Mouse (Mus musculus): ENCODE measurements around the gene Ccdc121. TPM values are rescaled to one million over a fixed set of nuclear protein-coding genes. Genes with fewer than 3 reads are reported as not detected.
"Not testable (repeated sequence)": the region's sequence is repeated elsewhere in the genome, so short reads cannot be mapped to it uniquely, and the experiment has no call there.

Ccdc121 gene
- polyA plus RNA-seq, 1 experiment from 2014 or later: 0.09 TPM

DNA sequence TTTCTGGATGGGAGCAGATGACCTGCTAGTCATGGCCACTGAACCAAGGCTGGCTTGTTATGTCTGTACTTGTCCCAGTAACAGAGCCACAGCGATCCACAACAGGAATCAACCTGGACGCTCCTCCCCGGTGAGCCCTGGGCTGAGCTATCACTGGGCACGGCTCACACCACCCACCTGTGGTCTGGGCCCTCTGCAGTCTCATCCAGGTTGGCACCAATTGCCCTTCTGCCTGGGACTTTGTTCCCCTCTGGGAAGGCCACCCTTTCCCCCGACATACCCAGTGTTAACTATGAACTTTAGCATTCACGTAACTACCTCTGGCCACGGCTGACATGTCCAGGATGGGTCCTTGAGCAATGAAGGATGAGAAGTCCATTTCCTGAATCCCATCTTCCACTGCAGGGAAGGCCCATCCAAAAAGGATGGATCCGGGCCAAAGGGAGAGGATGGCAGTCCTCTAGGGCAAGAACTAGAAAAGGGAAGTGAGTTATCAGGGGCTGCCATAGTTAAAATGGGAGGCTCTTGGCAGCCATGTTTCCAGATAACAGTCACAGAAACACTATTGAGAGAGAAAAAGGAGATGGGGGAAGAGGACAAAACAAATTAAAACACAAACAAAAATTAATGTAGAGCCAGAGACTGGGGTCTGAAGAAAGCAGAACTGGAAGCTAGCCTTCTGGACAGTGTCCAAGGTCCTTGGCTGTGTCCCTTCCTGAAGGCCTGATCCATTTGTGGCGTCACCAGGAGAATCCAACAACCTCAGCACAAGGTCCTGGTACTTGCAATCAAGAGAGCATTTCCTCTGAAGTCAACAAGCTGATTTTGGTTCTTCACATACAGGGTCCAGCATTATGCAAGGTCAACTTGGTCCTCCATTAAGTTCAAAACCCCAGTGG, 26.6 kb upstream of the Ccdc121 start:
- Histone ChIP-seq H3K27me3 (no peaks in the 10 kb centered on the region), H3K4me1 (peaks cover 21% of the 10 kb centered on the region), H3K27ac (no peak overlapping the region), H3K36me3 (no peaks in the 10 kb centered on the region), H3K4me2 (replicated peaks) (no peak overlapping the region), H3K9ac (no peak overlapping the region), H3K4me3 (no peak overlapping the region), H3K9me3 (no peaks in the 10 kb centered on the region)
- WGBS: 95% methylated on average over 9 of the region's 9 CpGs
- no peak for ATAC-seq (ENCODE audit: insufficient number of reproducible peaks, insufficient read depth, low FRiP score, low TSS enrichment)

DNA sequence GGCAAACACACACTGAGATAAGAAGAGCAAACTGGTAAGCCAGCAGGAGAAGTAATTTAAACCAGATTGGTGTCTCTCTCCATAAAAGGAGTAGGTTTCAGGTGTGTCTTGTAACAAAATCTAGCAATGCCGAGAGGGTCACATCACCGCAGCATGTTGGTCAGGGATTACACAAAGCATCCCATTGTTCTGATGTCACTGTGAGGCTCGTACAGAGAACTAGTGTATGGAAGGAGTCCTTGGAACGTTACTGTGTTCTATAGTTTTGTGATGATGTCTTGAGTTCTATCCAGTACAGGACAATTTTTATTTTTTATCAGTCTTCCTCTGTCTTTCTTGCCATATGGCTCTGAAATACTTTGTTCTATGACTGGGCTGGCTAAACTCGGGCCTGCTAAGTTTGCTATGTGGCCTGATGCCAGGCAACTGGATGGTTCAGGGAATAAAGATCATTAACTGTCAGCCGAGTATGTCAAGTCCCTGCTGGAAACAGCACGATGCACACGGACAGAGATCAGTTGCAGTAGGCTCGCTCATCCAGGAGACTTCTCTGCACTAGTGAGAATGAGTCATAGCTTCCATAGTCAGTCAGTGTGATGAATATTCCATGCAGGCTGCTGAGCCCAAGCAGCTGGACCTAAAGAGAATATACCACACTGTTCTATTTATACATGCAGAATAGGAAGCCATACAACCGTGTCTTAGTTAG, 24.1 kb upstream of the Ccdc121 start:
- Histone ChIP-seq H3K27ac (peak overlapping the region; percentile 17; the same call in 1 of the 2 replicates), H3K9ac (no peak overlapping the region)
- no peak for ATAC-seq (ENCODE audit: insufficient number of reproducible peaks, insufficient read depth, low FRiP score, low TSS enrichment)

DNA sequence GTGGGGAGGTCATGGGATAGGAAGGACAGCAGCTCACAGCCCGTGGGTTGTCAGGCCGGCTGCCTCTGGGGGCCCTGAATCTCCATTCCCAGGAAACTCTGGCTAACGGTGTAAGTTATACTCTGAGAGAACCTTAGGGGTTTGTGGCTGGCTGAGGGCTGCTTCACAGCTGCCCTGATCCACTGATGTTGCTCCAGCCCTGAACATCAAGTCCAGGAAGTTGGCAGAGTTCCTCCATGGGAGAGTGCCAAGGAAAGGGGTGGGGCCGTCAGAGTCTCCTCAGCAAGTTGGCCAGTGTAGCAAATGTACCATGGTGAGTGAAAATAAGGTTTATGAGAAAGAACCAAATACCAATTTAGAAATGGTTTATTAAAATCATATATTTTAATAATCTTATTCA, 18.1 kb upstream of the Ccdc121 start:
- ATAC-seq (ENCODE audit: insufficient number of reproducible peaks, insufficient read depth, low FRiP score, low TSS enrichment): no peak
- no peaks in the 10 kb centered on the region for H3K9me3 ChIP-seq

More for the DNA sequence above, 24.1 kb upstream of the Ccdc121 start:
- no peaks in the 10 kb centered on the region for H3K27me3 ChIP-seq
- H3K4me2 ChIP-seq (replicated peaks): no peak overlapping the region
- 37% methylated on average over 10 of the region's 10 CpGs for WGBS
- no peaks in the 10 kb centered on the region for H3K36me3 ChIP-seq
- no peaks in the 10 kb centered on the region for H3K9me3 ChIP-seq
- no peak overlapping the region for H3K4me3 ChIP-seq
- H3K4me1 ChIP-seq: peaks cover 16% of the 10 kb centered on the region

DNA sequence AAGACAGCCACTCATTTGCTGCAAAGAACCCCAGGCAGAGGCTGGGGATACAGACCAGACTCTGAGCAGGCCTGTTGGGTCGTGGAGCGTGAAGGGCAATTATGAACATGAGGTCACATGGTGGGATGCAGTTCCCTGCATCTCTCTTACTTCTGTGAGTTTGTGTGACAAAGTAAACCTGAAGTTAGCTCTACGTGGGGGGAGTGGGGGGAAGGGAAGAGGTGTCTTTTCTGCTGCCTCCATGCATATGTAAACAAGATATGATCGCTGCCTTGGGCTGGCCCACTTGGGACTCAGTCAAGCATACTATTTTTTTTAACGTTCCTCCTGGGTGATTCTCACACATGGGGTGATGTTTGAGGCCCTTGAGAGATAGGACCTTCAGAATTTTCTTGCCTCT, 14.7 kb upstream of the Ccdc121 start:
- no peaks in the 10 kb centered on the region for H3K27me3 ChIP-seq
- no peak for ATAC-seq (ENCODE audit: insufficient number of reproducible peaks, insufficient read depth, low FRiP score, low TSS enrichment)
- H3K4me1 ChIP-seq: peaks cover 12% of the 10 kb centered on the region; the same call in 1 of the 2 replicates
- no peak overlapping the region for H3K9ac ChIP-seq
- no peak overlapping the region for H3K4me3 ChIP-seq
- no peak overlapping the region for H3K4me2 ChIP-seq (replicated peaks)
- no peaks in the 10 kb centered on the region for H3K9me3 ChIP-seq
- H3K27ac ChIP-seq: no peak overlapping the region
- H3K36me3 ChIP-seq: no peaks in the 10 kb centered on the region
- WGBS: 44% methylated on average over 5 of the region's 5 CpGs

More for the DNA sequence above, 18.1 kb upstream of the Ccdc121 start:
- H3K27ac ChIP-seq: no peak overlapping the region
- no peak overlapping the region for H3K4me3 ChIP-seq
- no peaks in the 10 kb centered on the region for H3K36me3 ChIP-seq
- no peaks in the 10 kb centered on the region for H3K27me3 ChIP-seq
- 61% methylated on average over 4 of the region's 4 CpGs for WGBS
- no peak overlapping the region for H3K4me2 ChIP-seq (replicated peaks)
- no peak overlapping the region for H3K9ac ChIP-seq
- H3K4me1 ChIP-seq: peaks cover 4% of the 10 kb centered on the region

DNA sequence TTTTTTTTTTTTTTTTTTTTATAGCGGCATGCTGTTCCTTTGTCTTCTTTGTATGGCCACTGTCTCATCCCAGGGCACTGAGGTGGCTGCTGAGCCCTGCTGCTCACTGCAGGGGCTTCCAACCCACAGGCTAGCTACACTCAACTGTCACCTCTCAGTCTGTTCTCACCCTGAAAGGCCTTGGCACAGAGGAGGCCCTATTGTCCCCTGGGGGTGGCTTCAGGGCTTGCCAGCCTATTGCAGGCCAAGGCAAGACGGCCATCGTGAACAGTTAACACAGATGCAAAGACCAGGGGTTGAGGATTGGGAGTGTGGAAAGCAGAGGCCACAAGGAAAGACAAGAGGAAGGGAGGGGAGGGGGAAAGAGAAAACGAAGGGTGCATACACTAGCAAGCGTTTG, 12.6 kb upstream of the Ccdc121 start:
- WGBS: 74% methylated on average over 5 of the region's 5 CpGs
- H3K36me3 ChIP-seq: no peaks in the 10 kb centered on the region
- H3K27ac ChIP-seq: no peak overlapping the region
- H3K27me3 ChIP-seq: no peaks in the 10 kb centered on the region
- peaks cover 11% of the 10 kb centered on the region; the same call in 1 of the 2 replicates for H3K4me1 ChIP-seq
- H3K4me2 ChIP-seq (replicated peaks): no peak overlapping the region
- H3K9ac ChIP-seq: no peak overlapping the region
- no peak overlapping the region for H3K4me3 ChIP-seq
- no peaks in the 10 kb centered on the region for H3K9me3 ChIP-seq
- no peak for ATAC-seq (ENCODE audit: insufficient number of reproducible peaks, insufficient read depth, low FRiP score, low TSS enrichment)

DNA sequence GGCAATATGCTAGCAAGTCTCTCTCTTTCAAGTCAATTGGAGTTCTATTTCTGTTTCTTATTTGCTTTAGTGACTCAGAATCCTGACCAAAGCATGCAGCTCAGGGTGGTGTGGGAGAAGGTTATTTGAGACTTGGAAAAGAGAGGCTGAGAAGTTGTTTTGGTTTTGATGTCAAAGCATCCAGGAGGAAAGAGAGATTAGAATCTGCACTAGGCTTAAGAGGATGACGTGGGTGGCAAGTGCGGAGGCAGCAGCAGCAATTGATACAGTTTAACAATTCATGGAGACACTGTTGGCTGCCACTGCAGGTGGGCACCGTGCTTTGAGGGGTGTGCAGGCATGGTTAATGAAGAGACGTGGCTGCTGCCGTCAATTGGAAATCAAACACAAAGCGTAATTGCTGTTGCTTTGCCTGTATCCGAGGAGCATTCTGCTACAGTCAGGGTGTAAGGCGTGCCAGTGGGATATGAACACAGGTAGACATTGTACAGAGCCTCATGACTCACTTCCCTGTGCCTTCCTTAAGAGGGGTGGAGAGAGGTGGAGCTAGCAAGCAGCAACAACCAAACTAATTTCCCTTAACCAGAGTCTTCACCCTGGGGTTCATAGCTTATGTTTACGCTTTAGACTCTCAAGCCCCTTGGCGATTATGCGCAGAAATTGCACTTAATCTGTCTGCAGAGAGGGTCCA, 10.3 kb upstream of the Ccdc121 start:
- 55% methylated on average over 11 of the region's 11 CpGs for WGBS
- Histone ChIP-seq H3K4me3 (no peak overlapping the region), H3K36me3 (no peaks in the 10 kb centered on the region), H3K9me3 (no peaks in the 10 kb centered on the region), H3K27ac (no peak overlapping the region), H3K4me1 (peaks cover 11% of the 10 kb centered on the region; the same call in 1 of the 2 replicates), H3K27me3 (no peaks in the 10 kb centered on the region), H3K9ac (no peak overlapping the region), H3K4me2 (replicated peaks) (no peak overlapping the region)
- ATAC-seq (ENCODE audit: insufficient number of reproducible peaks, insufficient read depth, low FRiP score, low TSS enrichment): no peak

DNA sequence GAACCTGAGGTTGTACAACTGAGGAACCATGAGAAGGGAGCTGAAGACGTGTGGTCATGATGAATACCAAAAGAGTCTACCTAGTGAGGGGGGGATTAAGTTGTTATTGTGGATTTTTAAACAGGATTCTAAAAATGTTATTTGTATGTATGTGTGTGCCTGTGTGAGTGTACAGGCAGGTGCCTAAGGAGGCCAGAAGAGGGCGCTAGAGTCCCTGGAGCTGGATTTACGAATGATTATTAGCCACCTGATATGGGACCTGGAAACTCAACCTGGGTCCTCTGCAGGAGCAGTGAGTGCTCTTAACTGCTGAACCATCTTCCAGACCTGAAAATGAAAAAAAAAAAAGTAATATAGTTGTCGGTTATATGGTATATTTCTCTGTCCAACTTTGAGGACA, 7.9 kb upstream of the Ccdc121 start:
- Histone ChIP-seq H3K4me2 (replicated peaks) (no peak overlapping the region), H3K9ac (no peak overlapping the region), H3K9me3 (no peaks in the 10 kb centered on the region), H3K36me3 (no peaks in the 10 kb centered on the region), H3K27me3 (no peaks in the 10 kb centered on the region), H3K27ac (no peak overlapping the region), H3K4me3 (no peak overlapping the region), H3K4me1 (peaks cover 11% of the 10 kb centered on the region; the same call in 1 of the 2 replicates)
- 72% methylated on average over 4 of the region's 4 CpGs for WGBS
- no peak for ATAC-seq (ENCODE audit: insufficient number of reproducible peaks, insufficient read depth, low FRiP score, low TSS enrichment)

DNA sequence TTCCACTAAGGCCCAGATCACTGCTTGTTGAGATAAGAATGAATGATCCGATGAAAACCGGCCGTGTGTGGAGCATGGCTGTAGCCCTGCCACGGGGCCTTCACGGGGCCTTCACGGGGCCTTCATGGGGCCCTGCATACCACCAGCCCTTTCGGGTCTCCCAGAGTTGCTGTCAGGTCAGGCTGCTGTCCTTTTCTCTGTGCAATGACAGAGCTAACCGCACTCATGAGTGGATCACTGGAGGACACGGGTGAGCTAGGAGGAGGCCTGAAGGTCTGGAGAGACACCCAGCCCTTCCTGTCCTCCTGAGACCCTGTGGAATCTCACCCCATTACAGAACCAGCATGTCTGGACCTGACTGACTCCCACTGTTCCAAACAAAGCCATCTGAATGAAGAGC, 6.8 kb upstream of the Ccdc121 start:
- H3K4me2 ChIP-seq (replicated peaks): no peak overlapping the region
- no peak overlapping the region for H3K4me3 ChIP-seq
- no peak for ATAC-seq (ENCODE audit: insufficient number of reproducible peaks, insufficient read depth, low FRiP score, low TSS enrichment)
- H3K36me3 ChIP-seq: no peaks in the 10 kb centered on the region
- peaks cover 11% of the 10 kb centered on the region; the same call in 1 of the 2 replicates for H3K4me1 ChIP-seq
- WGBS: 88% methylated on average over 9 of the region's 9 CpGs
- H3K27me3 ChIP-seq: no peaks in the 10 kb centered on the region
- H3K9me3 ChIP-seq: no peaks in the 10 kb centered on the region
- H3K9ac ChIP-seq: no peak overlapping the region
- no peak overlapping the region for H3K27ac ChIP-seq

DNA sequence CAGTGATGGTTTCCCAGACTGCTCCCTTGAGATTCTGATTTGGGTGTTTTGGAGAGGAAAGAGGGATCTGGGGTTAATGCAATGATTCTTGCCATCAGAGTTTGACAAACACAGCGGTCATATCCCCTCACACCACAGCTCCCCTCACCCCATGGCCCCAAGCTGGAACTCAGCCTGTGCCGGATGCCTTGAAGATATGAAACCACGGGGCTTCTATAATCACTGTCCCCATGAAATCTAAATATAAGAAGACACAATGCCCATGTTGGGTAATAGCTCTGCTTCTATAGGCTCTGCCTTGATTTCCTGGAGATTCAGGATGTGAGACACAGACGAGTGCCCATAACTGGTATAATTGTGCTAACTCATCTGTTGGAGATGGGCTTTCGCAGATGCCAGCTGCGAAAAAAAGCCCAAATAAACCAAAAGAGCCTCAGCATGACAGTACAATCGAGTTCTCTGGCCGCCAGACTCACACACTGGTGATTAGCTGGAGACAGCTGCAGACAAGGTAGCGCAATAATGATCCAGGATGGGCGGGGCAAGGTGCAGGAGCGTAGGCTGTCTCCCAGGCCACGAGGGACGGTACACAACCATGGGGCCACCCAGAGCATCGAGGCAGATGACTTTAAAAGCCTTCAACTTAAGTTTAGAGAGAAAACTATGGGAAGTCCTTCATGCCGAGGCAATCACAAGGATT, 1.3 kb upstream of the Ccdc121 start:
- Histone ChIP-seq H3K4me2 (replicated peaks) (no peak overlapping the region), H3K4me3 (no peak overlapping the region), H3K27ac (no peak overlapping the region), H3K4me1 (no peaks in the 10 kb centered on the region), H3K9ac (no peak overlapping the region), H3K27me3 (no peaks in the 10 kb centered on the region), H3K9me3 (no peaks in the 10 kb centered on the region), H3K36me3 (no peaks in the 10 kb centered on the region)
- whole genome bisulfite sequencing: 81% methylated on average over 15 of the region's 15 CpGs
- ATAC-seq (ENCODE audit: insufficient number of reproducible peaks, insufficient read depth, low FRiP score, low TSS enrichment): no peak

DNA sequence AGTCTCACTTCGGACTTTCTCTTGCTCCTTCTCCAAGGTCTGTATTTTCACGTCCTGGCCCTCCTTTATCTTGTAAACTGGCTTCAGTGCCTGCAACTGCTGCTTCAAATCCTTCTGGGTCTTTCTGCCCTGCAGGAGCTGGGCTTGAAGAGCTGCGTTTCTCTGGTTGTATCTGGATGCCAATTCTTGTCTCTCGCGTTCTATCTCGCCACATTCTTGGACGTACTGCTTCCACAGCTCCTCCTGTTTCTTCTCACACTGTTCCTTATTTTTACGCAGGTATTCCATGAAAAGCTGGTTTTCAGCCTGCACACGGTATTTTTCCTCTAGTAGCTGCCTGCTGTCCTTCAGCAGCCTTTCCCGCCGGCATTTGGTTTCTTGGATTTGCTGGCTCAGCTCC, 396 bp downstream of the Ccdc121 start:
- not testable (repeated sequence) for H3K27me3 ChIP-seq; H3K36me3 ChIP-seq; H3K9ac ChIP-seq; H3K4me1 ChIP-seq; H3K27ac ChIP-seq; H3K9me3 ChIP-seq; H3K4me2 ChIP-seq (replicated peaks); ATAC-seq (ENCODE audit: insufficient number of reproducible peaks, insufficient read depth, low FRiP score, low TSS enrichment); H3K4me3 ChIP-seq
- 78% methylated on average over 11 of the region's 11 CpGs for WGBS

DNA sequence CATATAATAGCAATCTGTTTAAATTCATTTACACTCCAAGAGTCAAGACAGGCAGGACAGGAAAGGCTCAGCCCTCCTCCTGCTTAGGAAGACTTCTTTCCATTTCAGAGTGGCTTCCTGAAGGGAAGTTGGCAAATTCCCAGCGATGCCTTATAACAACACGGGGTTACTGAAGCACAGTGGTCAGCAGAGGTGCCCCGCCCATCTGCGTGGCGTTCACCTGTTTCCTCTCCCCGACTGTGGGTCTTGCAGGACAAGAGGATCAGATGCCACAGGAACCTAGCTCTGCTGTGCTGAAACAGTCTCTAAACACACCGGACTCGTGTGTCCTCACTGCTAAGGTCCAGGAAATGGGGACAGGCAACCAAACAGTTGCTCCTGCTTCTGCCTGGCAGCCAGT, 5.9 kb downstream of the Ccdc121 start:
- 52% methylated on average over 8 of the region's 8 CpGs for WGBS
- no peak overlapping the region for H3K4me2 ChIP-seq (replicated peaks)
- no peaks in the 10 kb centered on the region for H3K27me3 ChIP-seq
- H3K9ac ChIP-seq: no peak overlapping the region
- H3K36me3 ChIP-seq: no peaks in the 10 kb centered on the region
- no peak overlapping the region for H3K4me3 ChIP-seq
- H3K27ac ChIP-seq: no peak overlapping the region
- H3K4me1 ChIP-seq: no peaks in the 10 kb centered on the region
- ATAC-seq (ENCODE audit: insufficient number of reproducible peaks, insufficient read depth, low FRiP score, low TSS enrichment): no peak
- H3K9me3 ChIP-seq: no peaks in the 10 kb centered on the region
